Mouse (Mus musculus) embryonic facial prominence, embryonic 14.5 days (tissue): ENCODE measurements at regions not wholly inside any gene's neighbourhood (a gene's known extent, or its start where the extent isn't known, plus 50 kb on each side); places are given as distances from the start of the nearest gene placed in this dataset.

Experiments
- ATAC-seq: fragments of 200-750 bp; cut with Nextera tagmentation; 2 replicates; pipeline ENCODE4 v1.8.0; 2017; ENCODE audit warnings: low read depth, moderate number of reproducible peaks, moderate TSS enrichment
- DNase-seq: peaks from one replicate; pipeline ENCODE4 v3.0.0-alpha.2; 2015; ENCODE audit warnings: low spot score
- H3K27ac ChIP-seq: fragments of 300-500 bp; sonication (generic); replicated peaks from 2 replicates; pipeline ENCODE4 v1.5.1; 2014; ENCODE audit warnings: low read depth, mild to moderate bottlenecking, low read length, moderate library complexity
- H3K27me3 ChIP-seq: fragments of 300-500 bp; sonication (generic); replicated peaks from 2 replicates; pipeline ENCODE4 v1.6.1; 2014; ENCODE audit warnings: low read length; ENCODE audit not compliant: control insufficient read depth, insufficient read depth
- H3K36me3 ChIP-seq: fragments of 300-500 bp; sonication (generic); 2 replicates; pipeline ENCODE4 v1.6.1; 2014; ENCODE audit warnings: low read length, mixed read lengths; ENCODE audit not compliant: control insufficient read depth, insufficient read depth
- H3K4me1 ChIP-seq: fragments of 300-500 bp; sonication (generic); 2 replicates; pipeline ENCODE4 v1.6.1; 2014; ENCODE audit warnings: antibody characterized with exemption, low read length; ENCODE audit not compliant: control insufficient read depth, insufficient read depth
- H3K4me2 ChIP-seq: fragments of 300-500 bp; sonication (generic); 2 replicates; pipeline ENCODE4 v1.6.1; 2014; ENCODE audit warnings: low read depth, mild to moderate bottlenecking, low read length, moderate library complexity, mixed read lengths
- H3K4me3 ChIP-seq: fragments of 300-500 bp; sonication (generic); 2 replicates; pipeline ENCODE4 v1.5.1; 2014; ENCODE audit warnings: low read depth, mild to moderate bottlenecking, low read length
- H3K9ac ChIP-seq: fragments of 300-500 bp; sonication (generic); 2 replicates; pipeline ENCODE4 v1.6.1; 2014; ENCODE audit warnings: low read depth, mild to moderate bottlenecking, low read length, moderate library complexity, mixed read lengths
- H3K9me3 ChIP-seq: fragments of 300-500 bp; sonication (generic); 2 replicates; pipeline ENCODE4 v1.6.1; 2016; ENCODE audit warnings: low read length; ENCODE audit not compliant: control insufficient read depth
- WGBS: fragments of 180-500 bp; shearing (Covaris S2); extraction: QIAGEN DNeasy Blood & Tissue Kit; methylation state at CpG from one replicate; pipeline ENCODE4 v1.1.7; 2014; 5-methylcytosine and 5-hydroxymethylcytosine counted together

- DNase-seq (peak; percentile 30), ATAC-seq (no peak)
- Histone ChIP-seq H3K4me3 (no peak overlapping the region), H3K36me3 (no peaks in the 10 kb centered on the region), H3K9me3 (no peaks in the 10 kb centered on the region), H3K4me1 (no peaks in the 10 kb centered on the region), H3K9ac (no peak overlapping the region), H3K27me3 (no peaks in the 10 kb centered on the region), H3K4me2 (no peak overlapping the region), H3K27ac (no peak overlapping the region)
- WGBS, result 29% methylated on average over 2 of the region's 2 CpGs
Measured at GRCm38 (mm10) chr2:84042793-84043192, 52.4 kb downstream of the Gm13691 start.

- WGBS, result 84% methylated on average over 9 of the region's 9 CpGs
- Histone ChIP-seq H3K9ac (no peak overlapping the region), H3K4me2 (no peak overlapping the region), H3K27me3 (no peaks in the 10 kb centered on the region), H3K27ac (no peak overlapping the region), H3K4me1 (no peaks in the 10 kb centered on the region), H3K4me3 (no peak overlapping the region), H3K9me3 (no peaks in the 10 kb centered on the region), H3K36me3 (no peaks in the 10 kb centered on the region)
- no peak for DNase-seq
- no peak for ATAC-seq
Measured at GRCm38 (mm10) chr2:84048398-84049140, 58.2 kb downstream of the Gm13691 start.

- no peak overlapping the region for H3K9ac ChIP-seq
- no peak for ATAC-seq
- H3K27me3 ChIP-seq, result no peaks in the 10 kb centered on the region
Measured at GRCm38 (mm10) chr2:84051883-84052331, 61.6 kb downstream of the Gm13691 start.

GRCm38 (mm10) chr2:84059246-84059645 is 68.9 kb downstream of the Gm13691 start:
- Histone ChIP-seq H3K27ac (no peak overlapping the region), H3K36me3 (no peaks in the 10 kb centered on the region), H3K9ac (no peak overlapping the region), H3K4me3 (no peak overlapping the region), H3K4me1 (no peaks in the 10 kb centered on the region), H3K9me3 (no peaks in the 10 kb centered on the region), H3K4me2 (no peak overlapping the region), H3K27me3 (no peaks in the 10 kb centered on the region)
- 84% methylated on average over 7 of the region's 7 CpGs for WGBS
- ATAC-seq (no peak), DNase-seq (no peak)

More at GRCm38 (mm10) chr2:84051883-84052331, 61.6 kb downstream of the Gm13691 start:
- no peak for DNase-seq
- H3K27ac ChIP-seq, result no peak overlapping the region
- H3K4me1 ChIP-seq, result no peaks in the 10 kb centered on the region
- no peaks in the 10 kb centered on the region for H3K9me3 ChIP-seq
- H3K36me3 ChIP-seq, result no peaks in the 10 kb centered on the region
- no peak overlapping the region for H3K4me3 ChIP-seq
- whole genome bisulfite sequencing, result 53% methylated on average over 3 of the region's 3 CpGs
- no peak overlapping the region for H3K4me2 ChIP-seq

GRCm38 (mm10) chr2:84061221-84061620 is 70.9 kb downstream of the Gm13691 start:
- Histone ChIP-seq H3K27ac (no peak overlapping the region), H3K9me3 (no peaks in the 10 kb centered on the region), H3K9ac (no peak overlapping the region), H3K4me3 (no peak overlapping the region), H3K4me2 (no peak overlapping the region), H3K4me1 (no peaks in the 10 kb centered on the region), H3K36me3 (no peaks in the 10 kb centered on the region), H3K27me3 (no peaks in the 10 kb centered on the region)
- no peak for DNase-seq
- no peak for ATAC-seq
- WGBS, result 71% methylated on average over 1 of the region's 1 CpGs

- Histone ChIP-seq H3K9ac (no peak overlapping the region), H3K4me2 (no peak overlapping the region), H3K9me3 (no peaks in the 10 kb centered on the region), H3K27ac (no peak overlapping the region), H3K36me3 (no peaks in the 10 kb centered on the region), H3K27me3 (no peaks in the 10 kb centered on the region), H3K4me1 (no peaks in the 10 kb centered on the region), H3K4me3 (no peak overlapping the region)
- ATAC-seq (no peak), DNase-seq (no peak)
- WGBS, result 78% methylated on average over 2 of the region's 2 CpGs
Measured at GRCm38 (mm10) chr2:84064371-84064770, 74.0 kb downstream of the Gm13691 start.

- Histone ChIP-seq H3K4me1 (no peaks in the 10 kb centered on the region), H3K4me3 (no peak overlapping the region), H3K9me3 (no peaks in the 10 kb centered on the region), H3K27ac (no peak overlapping the region), H3K4me2 (no peak overlapping the region), H3K27me3 (no peaks in the 10 kb centered on the region), H3K9ac (no peak overlapping the region), H3K36me3 (no peaks in the 10 kb centered on the region)
- no peak for ATAC-seq
- 64% methylated on average over 7 of the region's 7 CpGs for WGBS
- DNase-seq, result peak; percentile 21
Measured at GRCm38 (mm10) chr2:84065061-84065460, 74.7 kb downstream of the Gm13691 start.

- no peak for ATAC-seq
- WGBS, result 76% methylated on average over 2 of the region's 2 CpGs
Measured at GRCm38 (mm10) chr2:84065749-84066148, 75.4 kb downstream of the Gm13691 start.

GRCm38 (mm10) chr2:84066151-84066693 is 75.9 kb downstream of the Gm13691 start:
- H3K4me2 ChIP-seq, result no peak overlapping the region
- H3K27ac ChIP-seq, result no peak overlapping the region
- DNase-seq (no peak), ATAC-seq (no peak)
- no peak overlapping the region for H3K9ac ChIP-seq
- no peak overlapping the region for H3K4me3 ChIP-seq
- no peaks in the 10 kb centered on the region for H3K36me3 ChIP-seq
- H3K4me1 ChIP-seq, result no peaks in the 10 kb centered on the region
- H3K9me3 ChIP-seq, result no peaks in the 10 kb centered on the region
- H3K27me3 ChIP-seq, result no peaks in the 10 kb centered on the region
- 75% methylated on average over 3 of the region's 3 CpGs for WGBS

More at GRCm38 (mm10) chr2:84065749-84066148, 75.4 kb downstream of the Gm13691 start:
- Histone ChIP-seq H3K4me2 (no peak overlapping the region), H3K4me3 (no peak overlapping the region), H3K27me3 (no peaks in the 10 kb centered on the region), H3K9me3 (no peaks in the 10 kb centered on the region), H3K4me1 (no peaks in the 10 kb centered on the region), H3K27ac (no peak overlapping the region), H3K9ac (no peak overlapping the region), H3K36me3 (no peaks in the 10 kb centered on the region)
- no peak for DNase-seq
